Mouse (Mus musculus) urinary bladder, postnatal 25 days (tissue): ENCODE measurements around the gene Fermt1.

Source experiments
- DNase-seq: peaks from one replicate; pipeline ENCODE4 v3.0.0; 2022; ENCODE audit warnings: low spot score

Gene Fermt1

GRCm38 (mm10) chr2:132861456-132861855 is 84.2 kb downstream of the Fermt1 start:
- no peak for DNase-seq

- DNase-seq = no peak
Measured at GRCm38 (mm10) chr2:132860435-132860834, 85.3 kb downstream of the Fermt1 start.

DNA sequence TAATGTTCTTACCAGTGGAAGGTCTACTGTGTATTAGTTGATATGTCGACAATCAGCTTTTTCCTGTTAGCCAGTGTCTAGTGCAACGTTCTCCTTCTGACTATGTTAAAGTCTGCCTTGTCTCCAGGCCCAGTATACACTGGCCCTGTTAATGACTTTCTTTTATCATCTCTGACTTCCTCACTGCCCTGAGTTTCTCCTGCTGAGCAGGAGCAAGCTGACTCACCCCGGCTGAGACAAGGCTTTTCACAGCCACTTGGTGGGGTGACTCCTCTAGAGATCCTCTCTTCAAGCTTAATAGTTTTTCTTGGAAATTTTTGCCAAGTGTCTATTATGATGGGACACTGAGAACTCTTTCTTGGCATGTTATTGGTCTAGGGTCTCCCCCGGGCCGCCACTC is 89.4 kb downstream of the Fermt1 start:
- no peak for DNase-seq
